Mouse (Mus musculus) brain, embryonic 14.5 days (tissue): Measurements from ENCODE around the gene Arxes2.

ENCODE experiments used
- CTCF ChIP-seq: fragments of 200-500 bp; IDR thresholded peaks from 2 replicates; pipeline ENCODE4 v1.5.1; 2012; ENCODE audit warnings: inconsistent platforms, mild to moderate bottlenecking, moderate library complexity, borderline replicate concordance; ENCODE audit not compliant: insufficient read depth, insufficient read length; ENCODE audit errors: extremely low read depth
- POLR2A ChIP-seq: fragments of 200-500 bp; IDR thresholded peaks from 2 replicates; pipeline ENCODE4 v1.6.1; 2012; ENCODE audit warnings: mild to moderate bottlenecking, inconsistent platforms, borderline replicate concordance; ENCODE audit not compliant: poor library complexity, insufficient read depth, insufficient read length, severe bottlenecking; ENCODE audit errors: extremely low read depth

- TF ChIP-seq CTCF (no peak), POLR2A (no peak)
Measured at GRCm38 (mm10) chrX:135990661-135991060, 3.0 kb upstream of the Arxes2 start.
